Mouse (Mus musculus) kidney, postnatal 36 days (tissue): ENCODE measurements at regions not wholly inside any gene's neighbourhood (a gene's known extent, or its start where the extent isn't known, plus 50 kb on each side); places are given as distances from the start of the nearest gene placed in this dataset.

Experiments
- DNase-seq, 2 experiments: peaks; one replicate each; pipeline ENCODE4 v3.0.0; 2021 to 2022; ENCODE audit warnings: mixed read lengths in 2 of 2

GRCm38 (mm10) chr5:74882563-74882962, 162.0 kb downstream of the Chic2 start:
- no peak for DNase-seq

GRCm38 (mm10) chr5:74880669-74881226, 163.8 kb downstream of the Chic2 start:
- DNase-seq: no peak

GRCm38 (mm10) chr5:74880048-74880437, 164.5 kb downstream of the Chic2 start:
- no peak for DNase-seq

GRCm38 (mm10) chr5:74879098-74880047, 165.2 kb downstream of the Chic2 start:
- DNase-seq: no peak

GRCm38 (mm10) chr5:74877595-74877994, 167.0 kb downstream of the Chic2 start:
- DNase-seq: no peak

- DNase-seq: no peak
Observed at GRCm38 (mm10) chr5:74877185-74877584, 167.4 kb downstream of the Chic2 start.

GRCm38 (mm10) chr5:74874691-74875090, 169.9 kb downstream of the Chic2 start:
- DNase-seq: peak; percentile 55 to 71

GRCm38 (mm10) chr5:74870615-74871014, 167.9 kb upstream of the Lnx1 start:
- DNase-seq: no peak

- no peak for DNase-seq
Observed at GRCm38 (mm10) chr5:74867113-74867785, 164.5 kb upstream of the Lnx1 start.

- DNase-seq: peak in 1 of 2 experiments; percentile 14
Observed at GRCm38 (mm10) chr5:74866697-74867096, 164.0 kb upstream of the Lnx1 start.

GRCm38 (mm10) chr5:74865446-74865845, 162.7 kb upstream of the Lnx1 start:
- no peak for DNase-seq

- DNase-seq: peak in 1 of 2 experiments; percentile 14
Observed at GRCm38 (mm10) chr5:74864540-74865157, 161.9 kb upstream of the Lnx1 start.

GRCm38 (mm10) chr5:74861297-74861696, 158.6 kb upstream of the Lnx1 start:
- no peak for DNase-seq

GRCm38 (mm10) chr5:74857861-74858260, 155.1 kb upstream of the Lnx1 start:
- DNase-seq: no peak

- DNase-seq: no peak
Observed at GRCm38 (mm10) chr5:74857161-74857560, 154.4 kb upstream of the Lnx1 start.

GRCm38 (mm10) chr5:74847824-74848223, 145.1 kb upstream of the Lnx1 start:
- DNase-seq: no peak

- DNase-seq: no peak
Observed at GRCm38 (mm10) chr5:74846674-74847073, 144.0 kb upstream of the Lnx1 start.

- no peak for DNase-seq
Observed at GRCm38 (mm10) chr5:74834401-74834800, 131.7 kb upstream of the Lnx1 start.

GRCm38 (mm10) chr5:74833887-74834286, 131.2 kb upstream of the Lnx1 start:
- DNase-seq: no peak

- DNase-seq: no peak
Observed at GRCm38 (mm10) chr5:74832011-74832410, 129.3 kb upstream of the Lnx1 start.

GRCm38 (mm10) chr5:74830646-74831045, 127.9 kb upstream of the Lnx1 start:
- DNase-seq: no peak

GRCm38 (mm10) chr5:74829003-74829402, 126.3 kb upstream of the Lnx1 start:
- no peak for DNase-seq

- DNase-seq: no peak
Observed at GRCm38 (mm10) chr5:74827944-74828343, 125.2 kb upstream of the Lnx1 start.
